Mouse (Mus musculus) adrenal gland, postnatal 0 days (tissue): Measurements from ENCODE around the gene Tlr9. TPM values are rescaled to one million over a fixed set of nuclear protein-coding genes. Genes with fewer than 3 reads are reported as not detected.
A peak's percentile ranks its signal among the peaks of the same experiment; 100 is the strongest.

Experiments used
- microRNA-seq: library from miRNA; unstranded; fragments of <30 nt; microRNA quantifications from one replicate; pipeline ENCODE4, GENCODE M21; 2016; ENCODE audit warnings: borderline replicate concordance; ENCODE audit not compliant: insufficient number of aligned reads
- polyA plus RNA-seq: library from polyadenylated mRNA; unstranded; fragments of >200 nt; fragmentation: Nextera tagmentation; extraction: Ambion mirVana; gene quantifications from 2 replicates; pipeline ENCODE4 v1.2.1, GENCODE M21; 2015

Gene Tlr9
- polyA plus RNA-seq: 0.03 and 0.14 TPM in 2 replicates

DNA sequence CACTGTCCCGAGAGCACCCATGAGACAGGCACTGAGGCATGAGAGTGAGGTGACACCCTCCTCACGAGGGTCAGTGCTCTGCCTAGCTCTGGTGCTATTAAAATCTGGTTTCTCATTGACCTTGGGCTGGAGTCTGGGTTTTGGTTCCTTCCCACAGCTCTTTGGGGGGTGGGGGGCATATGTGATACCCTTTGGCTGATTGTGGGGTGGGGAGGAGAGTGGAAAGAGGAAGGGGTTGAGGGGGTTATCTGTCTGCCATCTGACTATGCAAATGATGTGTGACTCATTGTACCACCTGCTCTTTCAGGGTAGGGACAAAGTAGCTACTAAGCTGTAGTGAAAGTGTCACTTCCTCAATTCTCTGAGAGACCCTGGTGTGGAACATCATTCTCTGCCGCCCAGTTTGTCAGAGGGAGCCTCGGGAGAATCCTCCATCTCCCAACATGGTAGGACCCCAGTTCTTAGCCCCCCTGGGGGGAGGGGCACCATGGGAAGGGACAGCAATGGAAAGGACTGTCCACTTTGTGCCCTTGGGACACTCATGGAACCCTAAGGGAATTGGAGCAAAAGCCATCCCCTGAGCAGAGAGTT, at the start of gene Tlr9:
Gene Tlr9 (plus strand): TSS at position 338 of the 591 bp plus-strand sequence.

GRCm38 (mm10) chr9:106199535-106200272, 22.7 kb upstream of the Tlr9 start, which contains the start of gene Ppm1m:
Gene Ppm1m, minus strand, starts transcription at chr9:106199746.

GRCm38 (mm10) chr9:106202819-106203636, 19.4 kb upstream of the Tlr9 start, which contains the start of gene Twf2:
Gene Twf2, plus strand, starts transcription at chr9:106203108.

Small RNA genes within 50 kb of the gene (microRNA-seq; reads per million reads assigned to microRNA genes)
- 63,806 reads per million, percentile 100 among the genes with 10 or more reads in this experiment for gene Mirlet7g

Other genes starting within 250 kb of the Tlr9 start
- 0.17 and 0.21 TPM in 2 replicates for gene Col6a4, start 125.8 kb upstream of the Tlr9 start, polyA plus RNA-seq
- 1.4 and 2.0 TPM in 2 replicates for gene Glyctk, start 64.5 kb upstream of the Tlr9 start, polyA plus RNA-seq
- 14.2 and 14.8 TPM in 2 replicates for gene Wdr82, start 51.7 kb upstream of the Tlr9 start, polyA plus RNA-seq
- 43.4 and 71.4 TPM in 2 replicates for gene Ppm1m, start 22.9 kb upstream of the Tlr9 start, polyA plus RNA-seq
- gene Twf2, start 19.5 kb upstream of the Tlr9 start, polyA plus RNA-seq: 66.2 and 92.1 TPM in 2 replicates
- 145 and 416 TPM in 2 replicates for gene Alas1, start 26.1 kb downstream of the Tlr9 start, polyA plus RNA-seq
- gene Poc1a, start 58.5 kb downstream of the Tlr9 start, polyA plus RNA-seq: 7.5 and 13.4 TPM in 2 replicates
- gene Dusp7, start 146.0 kb downstream of the Tlr9 start, polyA plus RNA-seq: 7.9 and 12.0 TPM in 2 replicates
- 778 and 779 TPM in 2 replicates for gene Rpl29, start 206.9 kb downstream of the Tlr9 start, polyA plus RNA-seq
- 23.8 and 25.2 TPM in 2 replicates for gene Acy1, start 215.7 kb downstream of the Tlr9 start, polyA plus RNA-seq
- gene Abhd14b, start 224.9 kb downstream of the Tlr9 start, polyA plus RNA-seq: 19.9 and 31.6 TPM in 2 replicates
- gene Abhd14a, start 225.1 kb downstream of the Tlr9 start, polyA plus RNA-seq: 38.1 and 42.1 TPM in 2 replicates
- gene Pcbp4, start 230.7 kb downstream of the Tlr9 start, polyA plus RNA-seq: 45.2 and 66.2 TPM in 2 replicates
- 0.81 and 1.2 TPM in 2 replicates for gene Gpr62, start 243.3 kb downstream of the Tlr9 start, polyA plus RNA-seq